Mouse (Mus musculus) megakaryocyte-erythroid progenitor cell, adult 5-6 weeks (primary cell): ENCODE measurements at regions not wholly inside any gene's neighbourhood (a gene's known extent, or its start where the extent isn't known, plus 50 kb on each side); places are given as distances from the start of the nearest gene placed in this dataset.

Experiments used
- ATAC-seq: replicated peaks from 2 replicates; pipeline ENCODE4 v1.8.0; 2016; ENCODE audit warnings: mild to moderate bottlenecking, inconsistent platforms; ENCODE audit not compliant: severe bottlenecking, poor library complexity, low FRiP score, low TSS enrichment

DNA sequence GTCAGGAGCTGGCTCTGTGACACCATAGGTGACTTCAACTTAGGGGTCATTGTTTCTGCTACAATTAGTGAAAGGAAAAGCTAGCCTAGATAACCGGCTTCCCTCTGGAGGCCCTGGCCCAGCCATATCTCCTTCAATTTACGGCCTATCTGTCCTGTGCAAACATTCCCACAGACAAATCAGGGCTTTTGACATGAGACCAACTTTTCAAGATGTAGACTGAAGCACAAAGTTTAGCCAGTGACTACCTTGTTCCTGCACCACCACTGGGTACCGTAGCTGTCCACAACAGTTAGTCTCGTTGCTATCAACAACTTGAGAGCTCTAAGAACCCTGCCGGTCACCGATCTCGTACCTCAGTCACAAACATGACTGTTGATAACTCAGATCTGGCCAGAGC is 402.9 kb upstream of the Rgma start:
- no peak for ATAC-seq

DNA sequence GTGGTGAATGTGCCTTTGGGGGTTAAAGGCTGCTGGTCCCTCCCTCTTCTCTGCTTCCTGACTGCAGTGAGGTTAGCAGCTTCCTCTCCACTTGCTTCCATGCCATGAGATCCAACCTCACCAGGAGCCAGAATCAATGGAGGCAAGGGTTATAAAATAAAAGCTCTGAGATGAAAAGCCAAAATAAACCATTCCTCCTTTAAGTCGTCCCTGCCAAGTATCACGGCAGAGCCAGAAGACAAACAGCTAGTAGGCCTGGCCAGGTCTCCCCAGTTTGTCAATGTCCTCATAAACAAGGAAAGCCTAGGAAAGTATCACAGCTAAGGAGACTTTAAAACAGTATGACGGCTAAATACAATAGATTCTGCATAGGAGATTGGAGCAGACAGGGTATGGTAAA is 401.5 kb upstream of the Rgma start:
- no peak for ATAC-seq

DNA sequence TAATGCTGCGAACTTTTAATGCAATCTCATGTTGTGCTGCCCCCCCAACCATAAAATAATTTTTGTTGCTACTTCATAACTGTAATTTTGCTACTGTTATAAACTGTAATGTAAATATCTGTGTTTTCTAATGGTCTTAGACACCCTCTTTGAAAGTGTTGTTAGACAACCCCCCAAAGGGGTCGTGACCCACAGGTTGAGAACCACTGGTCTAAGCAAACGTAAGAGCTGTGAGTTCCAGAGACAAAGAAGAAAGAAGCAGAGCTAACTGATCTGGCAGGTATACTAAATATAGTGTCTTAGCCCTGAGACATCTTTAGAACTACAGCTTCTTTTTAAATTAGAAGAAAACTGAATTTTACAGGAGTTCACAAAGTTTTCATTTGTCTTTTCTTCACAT is 400.9 kb upstream of the Rgma start:
- no peak for ATAC-seq

DNA sequence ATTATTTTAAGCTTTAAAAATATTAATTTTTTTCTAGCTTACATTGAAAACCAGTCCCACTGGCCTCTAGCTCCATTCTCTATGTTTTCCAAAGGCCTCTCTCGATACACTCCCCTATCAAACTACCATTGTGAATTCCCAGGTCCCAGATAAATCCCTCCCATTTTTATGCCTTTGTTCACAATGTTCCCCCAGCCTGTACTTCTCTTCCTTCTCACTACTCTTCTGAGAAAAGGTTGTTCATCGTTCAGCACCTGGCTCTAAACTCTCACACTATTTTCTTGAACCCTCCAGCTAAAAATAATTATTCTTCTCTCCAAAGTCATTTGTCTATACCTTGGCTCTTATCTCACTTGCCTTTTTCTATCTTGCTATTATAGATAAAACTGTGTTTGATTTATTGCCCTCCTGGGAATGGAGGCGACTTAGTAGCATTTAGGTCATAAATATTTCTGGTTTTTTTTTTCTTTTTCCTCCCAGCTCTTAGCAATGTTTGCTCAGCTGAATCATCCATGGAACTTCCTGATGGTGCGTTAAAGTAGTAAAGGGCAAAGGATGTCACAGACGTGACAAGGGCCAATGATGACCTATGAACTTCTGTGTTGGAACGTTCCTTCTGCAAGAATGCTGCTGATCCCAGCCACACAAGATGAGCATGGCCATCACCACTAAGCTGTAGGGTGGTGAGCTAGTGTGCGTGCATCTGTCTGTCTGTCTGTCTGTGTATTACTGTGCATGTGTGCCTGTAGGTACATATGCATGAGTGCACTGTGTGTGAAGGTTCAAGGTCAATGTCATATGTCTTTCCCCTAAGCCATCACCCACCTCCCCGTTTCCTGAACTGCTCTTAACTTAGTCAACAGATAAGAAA is 384.5 kb upstream of the Rgma start:
- ATAC-seq, result no peak

DNA sequence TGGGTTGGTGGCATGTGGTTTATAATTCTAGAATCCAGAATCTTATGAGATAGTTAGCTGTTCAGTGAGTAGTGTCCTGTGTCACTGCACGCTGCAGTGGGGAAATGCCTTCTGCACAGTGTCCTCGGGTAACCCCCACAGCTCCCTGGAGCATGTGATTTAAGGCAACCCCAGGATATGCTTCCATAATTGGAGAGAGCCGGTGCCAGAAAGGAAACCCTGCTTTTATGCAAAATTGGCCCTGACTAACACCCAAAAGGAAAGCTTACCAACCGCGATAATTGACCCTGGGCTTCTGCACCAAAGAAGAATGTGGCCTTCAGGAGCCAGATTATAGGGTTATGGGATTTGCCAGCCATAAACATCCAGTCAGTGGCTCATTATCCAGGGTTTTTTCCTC is 376.9 kb upstream of the Rgma start:
- no peak for ATAC-seq

DNA sequence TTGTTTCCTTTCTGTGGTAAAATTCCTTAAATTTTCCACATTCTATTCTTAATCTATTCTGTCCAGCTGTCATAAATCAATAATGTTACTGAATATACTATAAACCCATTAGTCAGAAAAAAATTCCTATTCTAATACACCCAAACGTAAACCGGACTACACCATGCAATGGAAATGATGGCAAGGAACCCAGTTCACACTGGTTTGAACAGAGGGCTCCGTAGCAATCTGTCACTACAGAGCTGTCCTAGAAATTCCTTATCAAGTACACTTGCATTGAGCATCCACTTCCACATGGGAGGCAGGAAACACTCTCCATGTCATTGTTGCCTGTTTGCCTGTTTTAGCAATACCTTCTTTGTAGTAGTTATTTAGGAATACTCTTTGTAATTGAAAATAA is 356.2 kb upstream of the Rgma start:
- no peak for ATAC-seq

DNA sequence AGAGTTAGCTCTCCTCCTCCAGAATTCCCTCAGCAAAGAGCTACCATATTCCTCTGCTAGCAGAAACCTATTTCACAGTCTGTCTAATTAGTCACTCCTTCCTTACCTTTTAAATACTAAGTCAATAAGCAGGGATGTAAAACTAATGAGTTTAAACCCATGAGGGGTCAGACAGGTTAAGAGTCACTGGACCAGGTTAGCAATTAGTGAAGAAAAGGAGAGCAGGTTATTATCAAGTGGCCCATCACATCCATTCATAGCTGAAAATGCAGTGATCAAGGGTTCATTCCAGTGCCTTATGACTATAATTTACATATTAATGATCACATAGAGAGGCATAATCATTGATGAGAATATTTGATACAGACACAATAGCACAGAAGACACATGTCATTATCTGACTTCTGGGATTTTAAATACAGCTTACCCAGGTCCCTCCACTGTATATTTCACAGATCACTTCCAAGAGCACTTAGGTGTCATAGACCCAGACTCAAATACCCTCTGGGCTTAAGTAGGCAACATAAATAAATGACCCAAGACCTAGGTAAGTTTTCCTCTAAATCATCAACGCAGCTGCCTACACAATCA is 355.4 kb upstream of the Rgma start:
- ATAC-seq, result no peak

DNA sequence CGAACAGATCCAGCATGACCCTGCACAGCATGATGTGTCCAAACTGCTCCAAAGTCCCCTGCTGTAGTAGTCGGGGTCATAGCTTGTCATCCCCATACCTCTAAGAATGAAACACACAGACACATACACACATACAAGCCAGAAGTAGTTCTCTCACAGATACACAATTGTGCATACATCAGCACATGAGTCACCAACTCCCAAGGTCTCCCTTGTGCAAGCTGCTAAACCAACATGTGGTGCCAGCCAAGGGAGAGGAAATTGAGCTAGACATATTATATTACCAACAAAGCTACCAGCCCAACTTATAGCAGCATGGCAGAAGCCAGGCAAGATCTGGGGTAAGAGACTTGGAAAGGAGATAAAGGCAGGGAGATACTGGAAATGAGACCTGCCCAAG is 353.5 kb upstream of the Rgma start:
- ATAC-seq, result no peak

DNA sequence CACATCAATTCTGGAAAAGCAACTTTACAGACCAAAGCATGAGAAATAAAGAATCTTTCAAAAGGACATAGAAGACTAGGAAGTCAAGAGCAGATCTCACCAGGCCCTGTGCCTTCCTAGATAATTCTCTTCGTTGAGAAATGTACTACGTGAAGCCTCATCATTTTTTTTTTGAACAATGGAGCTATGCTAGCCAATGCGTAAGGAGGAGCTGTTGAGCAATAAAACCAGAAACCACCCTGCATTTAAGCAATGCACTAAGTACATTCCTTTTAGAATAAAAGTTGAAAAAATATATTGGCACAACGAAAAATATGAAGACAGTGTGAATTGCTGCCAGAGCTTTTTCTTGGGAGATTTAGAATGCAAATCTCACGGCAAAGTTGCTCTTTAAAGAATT is 349.7 kb upstream of the Rgma start:
- ATAC-seq, result no peak

DNA sequence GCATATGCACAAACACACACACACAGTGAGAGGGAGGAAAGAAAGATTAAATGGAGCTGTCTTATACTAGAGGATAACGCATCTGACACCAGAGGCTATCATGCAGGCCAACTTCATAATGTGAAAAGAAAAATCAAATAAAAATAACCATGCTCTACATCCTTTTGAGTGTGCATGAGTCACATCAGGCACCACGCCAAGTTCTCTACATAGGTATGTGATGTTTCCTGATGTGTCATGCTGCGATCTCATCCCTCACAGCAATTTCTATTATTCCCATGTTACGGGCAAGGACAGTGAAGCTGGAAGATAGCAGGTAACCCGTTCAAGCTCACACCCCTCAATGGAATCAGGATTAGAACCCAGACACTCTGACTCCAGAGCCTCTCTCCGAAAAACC is 346.4 kb upstream of the Rgma start:
- ATAC-seq, result no peak

DNA sequence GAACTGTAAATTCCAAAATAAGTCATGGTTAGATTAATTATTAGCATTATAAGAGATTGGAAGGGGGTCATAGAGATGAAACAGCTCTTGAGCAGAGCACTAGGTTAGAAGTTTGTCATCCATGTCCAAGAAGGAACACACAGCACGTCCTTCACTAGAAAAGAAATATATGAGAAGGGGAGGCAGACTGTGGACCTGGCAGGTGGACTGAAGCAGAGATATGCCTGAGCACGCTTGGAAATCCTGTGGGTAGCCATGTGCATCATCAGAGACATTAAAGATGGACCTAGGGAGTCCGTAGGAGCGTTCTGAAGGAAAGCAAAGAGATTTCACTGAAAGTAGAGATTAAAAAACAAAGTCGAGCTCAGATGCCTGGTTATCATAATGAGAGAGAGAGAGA is 343.9 kb upstream of the Rgma start:
- ATAC-seq, result no peak

DNA sequence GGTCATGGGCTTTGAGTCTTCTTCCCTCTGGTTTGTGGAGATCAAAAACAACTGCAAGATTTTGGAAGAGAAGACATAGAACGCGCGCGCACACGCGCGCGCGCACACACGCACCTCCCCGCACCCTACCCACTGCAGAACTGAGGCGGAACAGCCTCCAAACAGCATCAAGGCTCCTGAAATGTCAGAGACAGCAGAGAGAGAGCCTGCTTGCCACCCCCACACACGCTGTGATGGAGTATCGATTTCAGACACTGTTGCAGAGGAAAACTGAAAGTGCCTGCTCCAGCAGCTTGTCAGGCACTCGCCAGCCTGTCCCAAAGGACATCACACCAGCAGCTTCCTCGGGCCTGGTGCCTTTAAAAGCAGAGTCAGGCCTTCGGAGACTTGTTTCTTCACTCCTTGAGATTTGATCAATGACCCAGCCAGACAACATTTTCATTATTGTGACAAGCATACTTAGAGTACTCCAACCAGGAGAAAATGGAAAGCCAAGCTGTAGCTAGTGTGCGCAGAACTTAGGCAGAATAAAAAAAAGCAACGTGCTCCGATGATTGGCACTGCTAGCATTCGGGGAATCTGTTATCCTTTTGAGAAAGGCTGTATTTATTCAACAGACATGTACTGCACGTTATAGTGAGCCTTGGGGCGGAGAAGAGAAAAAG is 342.9 kb upstream of the Rgma start:
- ATAC-seq, result no peak

DNA sequence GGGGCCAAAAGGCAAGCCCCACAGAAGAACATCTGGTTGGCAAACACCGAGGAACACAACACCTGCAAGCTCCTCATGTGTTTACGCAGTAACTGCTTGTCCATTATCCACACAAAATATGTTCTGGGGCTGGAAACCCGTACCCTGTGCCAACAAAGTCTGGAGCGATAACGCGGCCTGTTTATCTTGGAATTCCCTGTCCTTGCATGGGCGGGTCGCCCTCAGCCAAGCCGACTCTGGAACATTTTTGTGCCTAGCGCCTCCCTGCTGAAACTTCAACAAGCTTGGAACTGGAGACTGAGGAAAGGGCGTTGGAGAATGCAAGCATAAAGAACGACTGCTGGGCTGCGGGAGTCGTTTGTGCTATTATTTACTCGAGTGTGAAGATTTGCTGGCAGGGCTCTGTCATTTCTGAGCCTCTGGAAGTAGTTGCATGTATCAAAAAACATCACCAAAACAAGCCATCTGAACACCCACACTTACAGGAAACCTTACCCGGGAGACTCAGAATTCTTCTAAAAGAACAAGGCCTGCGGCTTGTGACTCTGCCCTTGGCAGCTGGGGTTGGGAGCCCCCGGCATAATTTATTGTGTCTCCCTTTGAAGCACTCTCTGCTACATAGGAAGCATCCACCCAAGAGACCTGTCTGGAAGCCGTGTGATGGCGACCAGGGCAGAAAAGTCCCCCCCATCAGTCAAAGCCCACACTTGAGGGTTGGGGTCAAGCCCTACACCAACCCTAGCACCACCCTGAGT is 338.3 kb upstream of the Rgma start:
- no peak for ATAC-seq

DNA sequence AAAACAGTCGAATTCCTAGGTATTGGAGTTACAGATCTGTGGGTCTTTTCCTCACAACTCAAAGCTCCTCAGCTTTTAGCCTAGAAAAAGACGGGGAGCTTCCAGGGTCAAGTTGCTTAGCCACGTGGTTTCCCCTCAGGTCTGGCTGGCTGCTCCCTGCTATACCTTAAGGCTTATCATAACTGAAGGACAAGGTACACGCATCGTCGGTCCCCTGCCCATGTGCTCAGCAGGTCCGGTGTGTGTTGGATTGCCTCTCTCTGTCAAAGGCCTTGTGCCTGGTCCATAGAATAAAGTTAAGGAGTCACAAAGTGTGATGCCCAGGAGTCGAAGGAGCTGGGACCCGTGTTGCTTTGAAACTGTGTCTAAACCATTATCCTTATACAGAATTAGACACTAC is 337.7 kb upstream of the Rgma start:
- no peak for ATAC-seq

DNA sequence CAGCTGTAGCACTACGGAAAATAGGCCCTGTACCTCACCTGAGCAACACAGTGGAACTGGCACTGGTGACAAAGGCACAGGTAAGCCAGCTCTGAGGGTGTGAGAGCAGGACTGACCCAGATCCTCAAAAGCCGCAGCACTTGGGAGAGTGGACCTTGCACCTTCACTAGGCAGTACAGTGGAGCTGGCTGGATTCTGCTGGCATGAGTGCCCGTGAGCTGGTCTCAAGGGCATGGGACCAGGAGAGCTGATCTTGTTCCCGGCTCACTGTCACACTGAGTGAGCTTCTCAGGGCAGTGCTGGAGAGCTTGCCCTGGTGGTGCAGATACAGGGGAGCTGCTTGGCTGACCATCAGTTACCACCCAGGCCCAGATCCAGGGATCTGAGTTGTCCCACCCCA is 335.4 kb upstream of the Rgma start:
- ATAC-seq, result no peak

DNA sequence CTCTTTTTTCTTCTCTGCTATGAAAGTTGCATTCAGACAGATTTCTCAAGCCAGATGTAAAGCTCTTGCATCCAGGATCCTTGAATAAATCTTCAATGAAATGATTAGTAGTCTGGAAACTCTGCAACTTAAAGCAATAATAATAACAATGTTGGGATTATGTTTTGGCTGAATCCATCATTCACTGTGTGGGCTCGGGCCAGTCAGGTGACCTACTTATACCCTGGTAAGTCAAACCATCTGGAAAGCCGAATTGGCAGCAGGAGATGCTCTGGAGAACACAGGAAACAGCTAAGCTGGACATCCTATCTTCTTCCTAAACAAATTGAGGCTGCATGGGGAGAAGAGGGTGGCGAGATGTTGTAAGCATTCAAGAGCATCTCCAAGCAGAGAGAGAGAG is 331.0 kb upstream of the Rgma start:
- ATAC-seq, result no peak

DNA sequence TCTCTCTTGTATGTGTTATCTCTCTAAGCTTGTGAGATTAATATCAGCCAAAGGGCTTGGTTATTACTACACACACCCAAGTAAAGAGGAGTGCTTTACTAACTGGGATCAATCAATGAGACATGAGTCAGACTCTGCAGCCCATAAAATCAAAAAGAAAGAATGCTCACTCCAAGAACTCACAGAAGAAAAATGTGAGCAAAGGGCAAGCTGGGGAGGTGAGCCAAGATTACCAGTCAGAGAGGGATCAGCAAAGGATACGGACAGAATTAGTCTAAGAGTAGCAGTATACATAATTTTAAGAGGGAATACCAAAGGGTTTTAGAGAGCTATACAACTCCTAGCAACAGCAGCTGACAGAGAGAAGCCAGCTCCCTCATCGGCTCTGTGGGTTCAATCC is 319.4 kb upstream of the Rgma start:
- no peak for ATAC-seq

DNA sequence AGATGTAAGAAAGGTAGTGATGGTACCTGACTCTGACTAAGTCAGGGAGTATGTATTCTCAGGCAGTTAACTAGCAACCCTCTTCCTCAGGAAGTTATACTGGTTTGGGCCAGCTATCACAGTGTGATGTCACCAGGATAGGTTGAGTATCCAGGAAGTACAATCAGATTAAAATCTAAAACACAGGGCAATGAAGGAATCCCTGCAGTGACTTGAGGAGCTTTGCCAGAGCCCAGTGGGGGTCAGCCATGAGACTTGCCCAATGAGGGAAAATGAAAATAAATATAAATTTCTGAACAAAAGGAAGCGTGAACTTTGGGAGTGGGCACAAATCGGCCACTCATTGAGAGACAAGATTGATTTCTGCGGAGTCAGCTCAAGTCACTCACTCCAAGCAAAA is 311.8 kb upstream of the Rgma start:
- no peak for ATAC-seq

DNA sequence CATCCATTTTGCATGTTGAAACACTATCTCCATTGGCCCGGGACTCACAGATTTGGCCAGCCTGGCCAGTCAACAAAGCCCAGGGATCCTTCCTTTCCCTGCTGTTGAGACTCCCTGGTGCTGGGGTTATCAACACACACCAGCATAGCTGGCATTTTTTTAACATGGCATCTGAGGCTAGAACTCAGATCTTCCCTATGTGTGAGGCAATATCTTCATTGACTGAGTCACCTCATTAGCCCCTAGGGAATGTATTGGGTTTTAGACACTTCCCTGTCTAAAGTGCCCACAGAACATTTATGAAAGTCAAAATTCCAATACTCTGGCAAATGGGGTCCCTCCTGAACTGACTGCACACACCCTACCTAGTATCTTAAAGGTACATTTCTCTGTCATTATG is 306.8 kb upstream of the Rgma start:
- ATAC-seq, result no peak

DNA sequence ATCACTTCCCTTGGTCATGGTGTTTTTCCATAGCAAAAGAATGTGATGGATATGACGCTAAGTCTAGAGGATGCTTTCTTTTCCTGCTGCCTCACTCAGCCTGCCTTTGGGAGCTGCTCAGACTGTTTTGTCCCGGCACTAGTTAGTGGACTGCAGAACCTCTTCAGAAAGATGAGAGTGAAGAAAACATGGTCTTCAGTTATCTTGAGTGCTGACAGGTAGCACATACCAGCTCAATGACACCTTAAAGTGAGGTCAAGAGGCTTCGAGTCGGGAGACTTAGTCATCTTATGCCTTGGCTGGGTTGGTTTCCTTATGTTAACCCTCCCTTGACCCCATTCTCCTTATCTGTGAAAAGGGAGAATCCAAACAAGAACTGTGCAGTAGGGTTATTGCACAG is 306.0 kb upstream of the Rgma start:
- no peak for ATAC-seq
